Mouse (Mus musculus) heart, embryonic 10.5 days (tissue): Measurements from ENCODE around the gene Cd22. TPM values are rescaled to one million over a fixed set of nuclear protein-coding genes. Genes with fewer than 3 reads are reported as not detected.
"Not testable (repeated sequence)": the region's sequence is repeated elsewhere in the genome, so short reads cannot be mapped to it uniquely, and the experiment has no call there.

ENCODE experiments used
- DNase-seq: peaks from one replicate; pipeline ENCODE4 v3.0.0-alpha.2; 2017; ENCODE audit warnings: low spot score
- H3K27ac ChIP-seq: fragments of 300-500 bp; sonication (generic); 2 replicates; pipeline ENCODE4 v1.5.1; 2016; ENCODE audit warnings: mild to moderate bottlenecking
- H3K27me3 ChIP-seq: fragments of 300-500 bp; sonication (generic); 2 replicates; pipeline ENCODE4 v1.6.1; 2016; ENCODE audit warnings: mild to moderate bottlenecking; ENCODE audit not compliant: poor library complexity, insufficient read depth, severe bottlenecking
- H3K36me3 ChIP-seq: fragments of 300-500 bp; sonication (generic); 2 replicates; pipeline ENCODE4 v1.6.1; 2016; ENCODE audit warnings: mild to moderate bottlenecking, moderate library complexity
- H3K4me1 ChIP-seq: fragments of 300-500 bp; sonication (generic); 2 replicates; pipeline ENCODE4 v1.6.1; 2016; ENCODE audit warnings: mild to moderate bottlenecking
- H3K4me3 ChIP-seq: fragments of 300-500 bp; sonication (generic); 2 replicates; pipeline ENCODE4 v1.5.1; 2016; ENCODE audit warnings: mild to moderate bottlenecking, moderate library complexity
- H3K9me3 ChIP-seq: fragments of 300-500 bp; sonication (generic); 2 replicates; pipeline ENCODE4 v1.6.1; 2016; ENCODE audit warnings: mild to moderate bottlenecking, moderate library complexity
- WGBS: fragments of 180-500 bp; shearing (Covaris S2); methylation state at CpG from one replicate; pipeline ENCODE4 v1.1.7; 2016; 5-methylcytosine and 5-hydroxymethylcytosine counted together
- polyA plus RNA-seq: library from polyadenylated mRNA; unstranded; fragments of >200 nt; fragmentation: Nextera tagmentation; extraction: Ambion mirVana; gene quantifications from 2 replicates; pipeline ENCODE4 v1.2.1, GENCODE M21; 2016

The Cd22 gene
- polyA plus RNA-seq, 1 experiment from 2014 or later: not detected

DNA sequence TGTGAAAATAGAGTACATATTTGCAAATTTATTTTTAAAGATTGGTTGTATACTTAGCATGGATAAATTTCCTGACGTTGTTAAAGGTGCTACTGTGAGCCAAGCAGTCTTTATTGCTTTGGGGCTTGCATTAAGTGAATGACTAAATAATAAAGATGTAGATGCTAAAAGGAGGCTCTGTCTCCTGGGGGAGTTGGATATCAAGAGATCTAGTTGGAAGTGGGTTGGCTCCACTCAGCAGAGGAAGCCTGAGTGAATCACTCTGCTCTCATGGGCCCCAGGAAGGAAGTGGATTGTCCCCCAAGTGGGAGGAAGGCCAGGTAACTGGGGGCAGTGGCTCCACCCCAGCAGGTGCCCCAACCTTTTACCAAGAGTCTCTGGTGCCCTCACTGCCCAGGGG is 22.4 kb downstream of the Cd22 start:
- DNase-seq: no peak
- H3K9me3 ChIP-seq: no peaks in the 10 kb centered on the region
- H3K27ac ChIP-seq: no peak overlapping the region
- H3K27me3 ChIP-seq: peaks cover 54% of the 10 kb centered on the region
- 62% methylated on average over 1 of the region's 1 CpGs for WGBS
- H3K4me3 ChIP-seq: no peak overlapping the region
- no peaks in the 10 kb centered on the region for H3K36me3 ChIP-seq
- peaks cover 15% of the 10 kb centered on the region for H3K4me1 ChIP-seq

DNA sequence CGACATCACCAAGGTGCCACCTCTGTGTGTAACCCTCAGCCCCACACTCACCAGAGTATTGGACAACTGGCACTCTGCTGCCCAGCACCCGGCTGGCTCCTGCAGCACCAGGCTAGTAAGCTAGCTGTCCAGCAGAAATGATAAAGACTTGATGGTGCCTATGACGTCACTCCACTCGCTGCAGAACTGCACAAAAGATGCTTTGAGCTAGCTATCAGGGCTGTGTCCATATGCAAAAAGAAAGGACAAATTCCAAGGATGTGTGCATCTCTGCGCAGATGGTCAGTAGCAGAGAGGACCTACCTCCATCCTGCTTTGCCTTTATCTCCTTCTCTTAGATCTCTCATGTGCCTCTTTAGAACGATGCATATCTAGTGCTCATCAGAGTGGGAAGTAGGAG is 24.1 kb downstream of the Cd22 start, which contains the start of gene Ffar3:
Gene Ffar3, minus strand, starts transcription at position 101 of the 400 bp plus-strand sequence.
- H3K27ac ChIP-seq: peak within 1 kb of the TSS; percentile 29; the same call in 1 of the 2 replicates
- H3K27me3 ChIP-seq: peaks cover 38% of the 10 kb centered on the region
- no peak for DNase-seq
- H3K4me1 ChIP-seq: peaks cover 15% of the 10 kb centered on the region
- no peaks in the 10 kb centered on the region for H3K9me3 ChIP-seq
- 57% methylated on average over 6 of the region's 6 CpGs for WGBS
- no peak within 1 kb of the TSS for H3K4me3 ChIP-seq
- no peaks in the 10 kb centered on the region for H3K36me3 ChIP-seq

DNA sequence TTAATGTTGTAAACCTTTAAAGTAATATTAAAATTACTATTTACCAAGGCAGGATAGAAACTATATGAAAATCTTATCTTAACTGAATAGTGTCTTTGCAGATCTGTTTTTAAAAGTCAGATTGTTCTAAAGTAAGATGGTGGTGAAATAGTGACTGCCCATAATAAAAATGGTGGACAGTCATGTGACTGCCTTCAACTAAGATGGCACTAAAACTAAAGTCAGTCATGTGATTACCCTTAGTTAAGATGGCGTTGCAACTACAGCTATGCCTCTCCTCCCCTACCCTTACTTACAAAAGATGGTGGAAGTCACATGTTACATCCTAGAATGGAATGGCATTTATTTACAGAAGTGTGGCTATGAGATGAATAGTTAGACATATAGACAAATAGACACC is 28.7 kb downstream of the Cd22 start:
- 75% methylated on average over 1 of the region's 1 CpGs for WGBS
- Histone ChIP-seq H3K27ac (no peak overlapping the region), H3K27me3 (peaks cover 18% of the 10 kb centered on the region), H3K9me3 (no peaks in the 10 kb centered on the region), H3K36me3 (no peaks in the 10 kb centered on the region), H3K4me3 (no peak overlapping the region), H3K4me1 (peaks cover 27% of the 10 kb centered on the region)
- DNase-seq: no peak

DNA sequence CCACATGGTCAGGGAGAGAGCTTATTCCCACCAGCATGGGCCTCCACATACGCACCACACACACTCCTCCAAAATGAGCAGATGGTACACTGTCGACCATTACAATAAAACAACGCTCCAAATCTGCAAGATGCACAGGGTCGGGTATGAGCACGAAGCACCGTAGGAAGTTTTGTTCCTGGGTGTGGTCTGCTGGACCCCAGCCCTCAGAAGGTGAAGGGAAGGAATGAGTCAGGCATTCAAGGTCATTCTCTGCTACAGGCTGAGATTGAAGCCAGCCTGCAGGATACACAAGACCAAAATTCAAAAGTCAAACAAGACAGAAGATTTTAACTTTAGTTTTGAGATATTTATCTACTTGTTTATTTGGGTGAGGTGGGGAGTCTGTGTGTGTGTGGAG is 32.2 kb downstream of the Cd22 start:
- Histone ChIP-seq H3K4me3 (no peak overlapping the region), H3K27ac (no peak overlapping the region), H3K36me3 (no peaks in the 10 kb centered on the region), H3K4me1 (peaks cover 20% of the 10 kb centered on the region), H3K27me3 (no peaks in the 10 kb centered on the region), H3K9me3 (no peaks in the 10 kb centered on the region)
- DNase-seq: no peak
- WGBS: 72% methylated on average over 6 of the region's 6 CpGs

DNA sequence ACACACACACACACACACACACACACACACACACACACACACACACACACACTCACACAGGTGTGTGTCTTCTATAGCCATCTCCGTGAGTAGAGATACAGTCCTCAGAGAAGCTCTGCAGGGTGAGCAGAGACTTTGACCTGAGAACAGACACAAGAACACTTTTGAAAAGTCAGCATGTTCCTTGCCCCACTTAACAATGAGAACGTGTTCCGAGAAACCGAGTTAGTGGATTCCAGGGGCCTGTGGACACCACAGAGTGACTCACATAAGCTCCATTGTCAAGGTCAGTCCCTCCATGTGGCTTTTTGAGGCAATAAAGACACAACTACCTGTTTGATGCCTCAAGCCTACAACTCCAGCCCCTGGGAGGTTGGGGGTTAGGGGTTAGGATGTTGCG is 32.8 kb downstream of the Cd22 start:
- H3K4me3 ChIP-seq: no peak overlapping the region
- H3K27me3 ChIP-seq: no peaks in the 10 kb centered on the region
- peaks cover 20% of the 10 kb centered on the region for H3K4me1 ChIP-seq
- WGBS: 73% methylated on average over 5 of the region's 5 CpGs
- H3K27ac ChIP-seq: no peak overlapping the region
- no peak for DNase-seq
- H3K36me3 ChIP-seq: no peaks in the 10 kb centered on the region
- H3K9me3 ChIP-seq: no peaks in the 10 kb centered on the region

DNA sequence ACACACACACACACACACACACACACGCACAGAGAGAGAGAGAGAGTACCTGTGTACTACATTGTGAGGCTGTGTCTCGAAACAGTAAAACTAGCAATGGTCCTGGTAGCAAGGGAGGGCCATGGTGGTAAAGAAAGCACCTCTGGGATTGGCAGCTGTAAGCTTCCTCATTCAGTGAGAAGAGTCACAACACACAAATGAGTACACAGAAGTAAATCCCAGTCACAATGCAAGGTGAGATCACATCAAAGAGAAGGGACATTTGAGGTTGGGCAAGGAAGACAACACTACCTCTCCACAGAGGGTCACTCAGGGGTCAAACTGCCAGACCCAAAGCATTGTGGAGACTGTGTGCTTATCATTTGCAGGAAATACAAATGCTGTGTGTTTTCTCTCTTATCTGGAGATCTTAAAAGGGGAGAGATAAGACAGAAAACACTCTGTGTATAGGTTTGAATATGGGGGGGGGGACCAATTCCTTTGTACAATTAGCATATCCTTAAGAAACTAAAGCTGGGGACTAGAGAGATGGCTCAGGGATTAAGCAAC is 33.6 kb downstream of the Cd22 start:
- Histone ChIP-seq H3K27me3 (no peaks in the 10 kb centered on the region), H3K36me3 (no peaks in the 10 kb centered on the region), H3K4me3 (no peak overlapping the region), H3K9me3 (no peaks in the 10 kb centered on the region), H3K27ac (no peak overlapping the region), H3K4me1 (peaks cover 20% of the 10 kb centered on the region)
- 72% methylated on average over 2 of the region's 2 CpGs for WGBS
- no peak for DNase-seq

DNA sequence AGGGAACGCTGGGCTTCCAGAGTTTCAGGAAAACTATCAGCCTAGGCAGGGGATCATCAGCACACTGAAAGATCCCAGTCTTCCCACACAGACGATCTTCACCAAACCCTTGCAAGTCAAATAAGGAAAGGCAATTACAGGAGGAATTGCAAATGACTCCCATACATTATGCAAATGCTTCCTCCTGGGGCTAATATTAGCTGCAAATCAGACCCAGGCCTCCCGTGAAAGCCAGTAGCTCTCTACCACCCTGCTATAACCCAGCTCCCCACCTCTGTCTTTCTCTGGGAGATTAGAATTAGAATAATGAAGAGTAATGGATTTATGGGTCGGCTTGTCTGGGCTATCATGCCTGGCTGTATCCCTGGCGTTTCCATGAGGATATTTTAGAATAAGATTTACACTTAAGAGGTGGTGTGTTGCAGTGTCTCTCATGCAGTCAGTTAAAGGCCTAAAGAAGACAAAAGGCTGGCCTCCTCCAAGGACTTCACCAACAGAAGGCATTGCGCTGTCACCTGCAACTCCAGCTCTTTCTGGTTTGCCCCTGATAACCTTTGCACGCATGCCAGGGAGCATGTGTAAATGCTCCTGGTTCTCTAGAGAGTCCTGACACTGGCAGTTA is 35.4 kb downstream of the Cd22 start:
- H3K4me1 ChIP-seq: peaks cover 20% of the 10 kb centered on the region
- WGBS: 27% methylated on average over 7 of the region's 7 CpGs
- no peak for DNase-seq
- H3K9me3 ChIP-seq: no peaks in the 10 kb centered on the region
- no peaks in the 10 kb centered on the region for H3K36me3 ChIP-seq
- no peak overlapping the region for H3K4me3 ChIP-seq
- H3K27ac ChIP-seq: no peak overlapping the region; the same call in 1 of the 2 replicates
- no peaks in the 10 kb centered on the region for H3K27me3 ChIP-seq

DNA sequence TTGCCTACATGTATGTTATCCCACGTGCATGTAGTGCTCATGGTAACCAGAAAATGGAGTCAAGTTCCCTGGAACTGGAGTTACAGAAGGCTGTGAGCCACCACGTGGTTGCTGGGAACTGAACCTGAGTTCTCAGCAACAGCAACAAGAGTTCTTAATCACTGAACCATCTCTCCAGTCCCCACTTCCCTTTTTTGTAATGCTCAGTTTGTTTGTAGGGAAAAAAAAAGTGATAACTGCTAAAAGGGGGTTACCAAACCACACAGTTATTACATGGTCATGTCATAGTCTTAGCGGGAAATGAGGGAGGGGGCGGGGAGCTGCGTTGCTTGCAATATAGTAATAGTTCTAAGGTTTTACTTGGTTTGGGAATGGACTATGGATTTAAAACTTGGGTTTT is 38.0 kb downstream of the Cd22 start:
- H3K36me3 ChIP-seq: no peaks in the 10 kb centered on the region
- WGBS: 79% methylated on average over 5 of the region's 5 CpGs
- no peak overlapping the region for H3K27ac ChIP-seq
- no peak for DNase-seq
- H3K4me1 ChIP-seq: peaks cover 13% of the 10 kb centered on the region; the same call in 1 of the 2 replicates
- no peaks in the 10 kb centered on the region for H3K27me3 ChIP-seq
- no peak overlapping the region for H3K4me3 ChIP-seq
- H3K9me3 ChIP-seq: no peaks in the 10 kb centered on the region

DNA sequence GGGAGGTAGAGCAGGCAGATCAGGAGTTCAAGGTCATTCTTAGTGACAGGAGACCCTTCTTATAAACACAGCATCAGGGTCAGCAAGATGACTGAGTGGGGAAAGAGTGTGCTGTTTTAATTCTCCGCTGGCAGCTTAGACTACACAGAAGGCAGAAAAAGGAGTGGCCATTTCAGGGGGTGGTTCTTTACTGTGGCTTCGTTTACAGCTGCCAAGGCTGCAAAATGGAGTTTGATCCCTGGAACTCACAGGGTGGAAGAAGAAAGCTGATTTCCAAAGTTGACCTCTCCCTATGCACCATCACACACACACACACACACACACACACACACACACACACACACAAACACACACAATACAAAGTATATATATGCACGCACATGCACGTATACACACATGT is 38.8 kb downstream of the Cd22 start:
- WGBS: 75% methylated on average over 4 of the region's 4 CpGs

DNA sequence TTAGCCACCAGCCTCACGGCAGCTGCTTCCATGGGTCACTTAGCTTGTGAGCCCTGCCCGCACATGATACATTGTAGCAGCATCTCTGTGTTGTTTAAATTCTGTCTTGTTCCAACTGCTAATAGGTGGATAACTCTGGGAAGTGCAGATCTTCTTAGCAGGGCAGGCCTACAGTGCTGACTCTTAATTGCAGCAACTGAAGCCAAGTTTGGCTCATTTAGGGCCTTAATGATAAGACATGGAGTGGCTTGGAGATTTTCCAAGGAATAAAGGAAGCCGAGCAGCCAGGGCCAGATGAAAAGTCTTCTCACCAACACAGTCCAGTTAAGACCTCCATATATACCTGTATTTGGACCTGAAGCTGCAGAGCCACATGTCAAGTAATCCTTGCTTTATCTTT is 39.8 kb downstream of the Cd22 start:
- no peaks in the 10 kb centered on the region for H3K9me3 ChIP-seq
- H3K4me1 ChIP-seq: peaks cover 6% of the 10 kb centered on the region; the same call in 1 of the 2 replicates
- no peaks in the 10 kb centered on the region for H3K36me3 ChIP-seq
- H3K4me3 ChIP-seq: no peak overlapping the region
- no peak overlapping the region for H3K27ac ChIP-seq
- no peaks in the 10 kb centered on the region for H3K27me3 ChIP-seq
- 73% methylated on average over 3 of the region's 3 CpGs for WGBS
- no peak for DNase-seq

More for the DNA sequence above, 38.8 kb downstream of the Cd22 start:
- Histone ChIP-seq H3K4me3 (no peak overlapping the region), H3K4me1 (peaks cover 7% of the 10 kb centered on the region; the same call in 1 of the 2 replicates), H3K27me3 (no peaks in the 10 kb centered on the region), H3K36me3 (no peaks in the 10 kb centered on the region), H3K9me3 (no peaks in the 10 kb centered on the region), H3K27ac (no peak overlapping the region)
- DNase-seq: no peak

DNA sequence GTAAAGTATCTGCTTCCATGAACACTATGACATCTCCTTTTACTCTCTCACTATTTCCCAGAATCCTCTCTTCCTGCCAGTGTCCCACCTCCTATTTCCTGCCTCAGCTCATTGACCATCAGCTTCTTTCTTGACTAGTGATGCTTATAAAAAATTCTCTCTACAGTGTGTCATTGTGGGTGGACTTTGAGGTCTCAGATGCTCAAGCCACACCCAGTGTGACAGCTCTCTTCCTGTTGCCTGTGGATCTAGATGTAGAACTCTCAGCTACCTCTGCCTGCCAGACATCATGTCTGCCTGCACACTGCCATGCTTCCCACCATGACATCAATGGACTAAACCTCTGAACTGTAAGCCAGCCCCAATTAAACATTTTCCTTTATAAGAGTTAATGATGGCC is 42.9 kb downstream of the Cd22 start:
- H3K36me3 ChIP-seq: no peaks in the 10 kb centered on the region
- no peak overlapping the region for H3K4me3 ChIP-seq
- H3K27me3 ChIP-seq: no peaks in the 10 kb centered on the region
- H3K27ac ChIP-seq: no peak overlapping the region
- no peak for DNase-seq
- H3K9me3 ChIP-seq: no peaks in the 10 kb centered on the region
- peaks cover 5% of the 10 kb centered on the region for H3K4me1 ChIP-seq

DNA sequence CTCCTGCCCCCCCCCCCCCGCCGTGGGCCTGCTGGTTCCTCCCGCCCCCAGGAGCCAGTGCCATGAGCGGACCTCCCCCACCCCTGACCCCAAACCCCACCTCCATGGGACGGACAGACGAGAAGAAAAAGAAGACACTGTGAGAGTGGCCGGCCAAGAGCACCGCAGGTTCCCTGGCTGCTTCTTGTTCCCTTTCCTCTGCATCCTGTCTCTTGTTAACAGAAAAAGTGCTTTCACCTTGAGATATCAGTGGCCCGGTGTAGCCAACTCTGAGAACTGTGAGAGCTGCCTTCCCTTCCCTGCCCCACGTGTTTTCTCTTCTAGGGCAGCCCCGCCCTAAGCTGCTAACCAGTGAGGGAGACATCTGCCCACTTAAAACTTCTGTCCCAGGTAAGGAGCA is 47.5 kb downstream of the Cd22 start:
- H3K36me3 ChIP-seq, H3K27ac ChIP-seq, H3K9me3 ChIP-seq, H3K4me1 ChIP-seq, DNase-seq, H3K27me3 ChIP-seq: not testable (repeated sequence)
- 26% methylated on average over 11 of the region's 11 CpGs for WGBS
- peak overlapping the region; percentile 37 for H3K4me3 ChIP-seq

DNA sequence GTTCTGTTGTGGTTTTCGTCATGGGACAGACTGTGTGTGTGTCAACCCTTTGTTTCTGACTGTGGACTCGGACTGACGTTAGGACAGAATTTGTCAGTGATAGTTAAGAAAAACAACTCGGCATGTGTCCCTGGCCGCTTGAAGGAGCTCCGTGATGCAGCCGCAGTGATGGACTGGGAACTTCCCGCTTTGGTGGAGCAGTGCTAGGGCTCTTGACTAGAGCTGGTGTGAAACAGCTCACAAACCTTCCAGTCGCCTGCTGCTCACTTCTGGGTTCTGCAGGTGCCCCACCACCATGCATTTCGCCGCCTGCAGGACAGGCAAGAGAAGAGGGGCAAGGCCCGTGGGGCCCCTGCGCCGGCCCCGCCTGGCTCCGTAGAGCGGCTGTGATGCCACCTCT is 47.9 kb downstream of the Cd22 start:
- peaks cover 7% of the 10 kb centered on the region for H3K4me1 ChIP-seq
- H3K27ac ChIP-seq: no peak overlapping the region
- WGBS: 50% methylated on average over 17 of the region's 17 CpGs
- H3K4me3 ChIP-seq: peak overlapping the region; percentile 37
- H3K9me3 ChIP-seq: no peaks in the 10 kb centered on the region
- DNase-seq: no peak
- H3K36me3 ChIP-seq: no peaks in the 10 kb centered on the region
- no peaks in the 10 kb centered on the region for H3K27me3 ChIP-seq

DNA sequence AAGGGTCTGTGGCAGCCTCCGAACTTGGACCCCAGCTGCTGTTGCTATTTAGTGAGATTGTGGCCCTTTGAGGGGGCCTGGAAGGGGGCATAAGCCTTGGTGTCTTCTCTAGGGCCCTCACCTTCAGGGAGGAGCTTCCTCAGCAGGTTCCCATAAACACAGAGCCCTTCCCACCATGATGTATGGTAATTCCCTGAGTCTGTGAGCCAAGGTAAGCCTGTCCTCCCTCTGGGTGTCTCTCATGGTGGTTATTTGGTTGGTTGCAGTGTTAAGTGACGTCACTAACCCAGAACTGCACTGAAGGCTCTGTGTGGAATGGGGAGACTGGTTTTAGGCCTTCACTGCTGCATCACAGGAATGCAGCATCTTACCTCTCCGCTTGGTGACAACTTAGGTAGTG is 50.7 kb downstream of the Cd22 start:
- WGBS: 65% methylated on average over 3 of the region's 3 CpGs
- H3K4me3 ChIP-seq: no peak overlapping the region
- H3K9me3 ChIP-seq: no peaks in the 10 kb centered on the region
- no peaks in the 10 kb centered on the region for H3K27me3 ChIP-seq
- DNase-seq: no peak
- H3K36me3 ChIP-seq: no peaks in the 10 kb centered on the region
- peaks cover 7% of the 10 kb centered on the region for H3K4me1 ChIP-seq
- H3K27ac ChIP-seq: no peak overlapping the region
